Mouse (Mus musculus) right cerebral cortex, postnatal 14 days (tissue): Measurements from ENCODE around the gene Map1b.

Source experiments
- DNase-seq: peaks from one replicate; pipeline ENCODE4 v3.0.0; 2022

Gene Map1b

DNA sequence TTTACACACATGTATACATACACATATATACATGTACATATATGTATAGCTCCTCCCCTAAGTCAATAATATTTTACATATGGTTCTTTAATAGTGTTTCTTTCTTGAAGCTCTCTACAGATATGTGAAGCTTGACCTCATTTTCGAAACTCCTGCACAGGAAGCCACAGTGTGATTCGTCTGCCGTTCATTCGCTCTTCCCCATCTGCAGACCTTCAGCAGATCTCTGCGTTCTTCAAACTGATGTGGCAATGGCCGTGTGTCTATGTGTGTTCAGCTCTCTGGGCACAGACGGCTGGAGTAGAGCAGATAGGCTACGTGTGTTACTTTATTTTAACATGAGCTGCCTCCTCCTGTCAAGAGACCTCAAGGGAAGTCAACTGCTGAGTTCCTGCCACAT is 9.2 kb upstream of the Map1b start:
- DNase-seq: no peak

GRCm38 (mm10) chr13:99517836-99518235 is 1.5 kb upstream of the Map1b start:
- DNase-seq: no peak

- DNase-seq: peak; percentile 55
Measured at GRCm38 (mm10) chr13:99515736-99516447, 448 bp downstream of the Map1b start.

- DNase-seq: peak; percentile 70
Measured at GRCm38 (mm10) chr13:99514917-99515591, 1.3 kb downstream of the Map1b start.

- no peak for DNase-seq
Measured at GRCm38 (mm10) chr13:99513990-99514389, 2.4 kb downstream of the Map1b start.

GRCm38 (mm10) chr13:99513138-99513537 is 3.2 kb downstream of the Map1b start:
- DNase-seq: peak; percentile 54

DNA sequence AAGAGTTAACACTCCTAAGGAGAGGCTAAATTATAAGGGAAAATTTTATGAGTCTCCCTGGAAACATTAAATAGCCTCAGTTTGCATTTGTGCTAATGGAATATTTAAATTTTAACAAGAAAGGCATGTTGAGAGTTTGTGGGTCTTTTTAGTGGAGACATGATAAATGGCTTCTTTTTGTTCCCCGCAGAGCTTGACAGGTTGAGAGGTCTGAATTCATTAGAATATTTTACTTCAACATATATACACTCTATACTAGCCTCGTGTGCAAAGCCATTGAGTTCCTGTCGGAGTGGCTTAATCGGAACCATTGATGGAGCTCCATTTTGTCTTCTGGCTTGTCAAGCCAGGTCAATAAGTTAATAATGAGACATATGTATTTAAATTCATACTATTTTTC is 6.4 kb downstream of the Map1b start:
- no peak for DNase-seq

DNA sequence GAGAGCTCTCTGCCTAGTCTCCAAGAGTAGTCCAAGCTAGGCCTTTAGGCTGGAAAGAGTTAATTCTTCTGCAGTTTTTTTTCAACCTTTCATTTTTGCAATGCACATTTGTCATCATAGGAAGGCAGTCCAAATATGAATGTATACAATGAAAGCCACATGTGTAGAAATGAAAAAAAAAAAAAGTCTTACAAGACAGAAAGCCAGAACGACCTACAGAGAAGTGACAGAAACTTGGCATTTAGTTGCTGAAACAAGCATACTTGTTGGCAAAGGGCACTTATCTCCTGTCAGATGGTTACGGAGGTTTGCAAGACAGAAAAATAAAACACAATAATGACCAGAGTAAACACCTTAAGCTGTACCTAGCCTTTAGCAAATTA is 9.8 kb downstream of the Map1b start:
- DNase-seq: no peak

DNA sequence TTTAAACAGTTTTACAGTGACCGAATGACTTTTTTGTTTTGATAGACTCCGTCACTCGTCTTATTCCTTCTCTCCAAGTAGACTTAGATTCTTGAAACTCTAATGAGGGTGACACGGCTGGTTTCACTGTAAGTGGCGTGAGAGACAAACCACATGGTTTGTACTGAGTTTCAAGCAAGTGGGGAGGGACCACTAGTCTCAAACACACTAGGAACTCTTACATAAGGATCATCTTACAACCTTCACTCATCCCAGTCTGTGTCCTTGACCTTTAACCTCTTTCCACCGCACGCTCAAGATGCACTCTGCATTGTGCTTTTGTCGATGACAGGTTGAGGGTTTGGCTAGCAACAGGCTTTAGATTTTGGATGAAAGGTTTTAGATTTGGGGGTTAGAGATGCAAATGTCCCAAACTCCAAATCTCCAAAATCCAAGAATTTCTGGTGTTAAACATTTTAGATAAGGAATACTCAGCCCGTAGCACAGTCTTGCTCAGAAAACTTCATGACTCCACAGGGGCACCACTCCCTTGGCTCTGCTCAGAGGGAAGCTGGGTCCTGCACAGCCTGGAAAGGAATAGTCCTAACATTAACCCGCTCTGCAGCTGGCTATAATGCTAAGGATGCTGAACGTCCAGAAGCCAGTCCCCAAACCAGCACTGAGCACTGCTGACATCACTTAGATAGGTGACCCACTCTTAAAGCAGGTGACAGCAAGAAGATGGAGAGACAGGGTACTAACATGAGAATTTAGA is 10.3 kb downstream of the Map1b start:
- no peak for DNase-seq

DNA sequence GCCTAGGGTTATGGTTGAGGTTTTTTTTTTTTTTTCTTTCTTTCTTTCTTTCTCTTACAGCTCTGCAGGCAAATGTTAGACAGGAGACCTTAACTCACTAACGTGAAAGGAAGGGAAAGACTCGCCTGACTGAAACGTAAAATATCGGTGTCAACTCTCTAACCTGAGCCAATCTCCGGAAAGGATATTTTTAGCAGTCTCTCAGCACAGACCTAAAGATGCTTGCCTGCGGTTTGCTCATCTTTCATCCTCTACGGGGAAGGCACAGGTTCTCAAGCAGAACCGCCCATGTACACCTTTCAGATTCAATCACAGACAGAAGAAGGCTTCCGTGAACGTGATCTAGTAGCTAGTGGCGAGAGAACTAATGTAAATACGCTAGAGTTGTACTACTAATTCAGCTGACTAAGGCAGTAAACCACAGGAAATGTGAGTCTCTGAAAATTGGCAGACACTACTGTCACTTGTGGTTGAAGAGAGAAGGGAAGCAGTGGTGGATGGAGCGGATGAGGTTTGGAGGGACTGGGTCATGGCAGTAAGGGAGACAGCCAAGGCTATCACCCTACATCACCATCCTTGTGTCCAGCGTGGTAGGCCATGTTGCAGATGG is 12.9 kb downstream of the Map1b start:
- no peak for DNase-seq

DNA sequence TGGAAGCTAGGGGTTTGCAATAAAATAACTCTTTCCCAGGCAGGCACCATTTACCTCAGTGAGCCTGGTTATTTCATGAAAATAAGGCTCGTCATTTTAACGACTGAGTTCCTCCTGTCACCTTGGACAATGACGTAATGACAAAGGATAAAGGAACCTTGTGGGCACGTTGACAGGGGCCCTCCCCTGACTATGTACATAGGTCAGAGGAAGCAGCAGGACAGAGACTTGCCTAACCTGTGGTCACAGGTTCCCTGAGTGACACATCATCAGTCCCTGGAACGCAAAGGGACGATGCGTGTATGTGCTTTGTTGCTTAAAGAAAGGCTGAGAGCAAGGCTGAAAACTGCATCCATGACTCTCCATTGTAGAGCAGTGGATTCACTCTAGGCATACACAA is 13.4 kb downstream of the Map1b start:
- DNase-seq: no peak

DNA sequence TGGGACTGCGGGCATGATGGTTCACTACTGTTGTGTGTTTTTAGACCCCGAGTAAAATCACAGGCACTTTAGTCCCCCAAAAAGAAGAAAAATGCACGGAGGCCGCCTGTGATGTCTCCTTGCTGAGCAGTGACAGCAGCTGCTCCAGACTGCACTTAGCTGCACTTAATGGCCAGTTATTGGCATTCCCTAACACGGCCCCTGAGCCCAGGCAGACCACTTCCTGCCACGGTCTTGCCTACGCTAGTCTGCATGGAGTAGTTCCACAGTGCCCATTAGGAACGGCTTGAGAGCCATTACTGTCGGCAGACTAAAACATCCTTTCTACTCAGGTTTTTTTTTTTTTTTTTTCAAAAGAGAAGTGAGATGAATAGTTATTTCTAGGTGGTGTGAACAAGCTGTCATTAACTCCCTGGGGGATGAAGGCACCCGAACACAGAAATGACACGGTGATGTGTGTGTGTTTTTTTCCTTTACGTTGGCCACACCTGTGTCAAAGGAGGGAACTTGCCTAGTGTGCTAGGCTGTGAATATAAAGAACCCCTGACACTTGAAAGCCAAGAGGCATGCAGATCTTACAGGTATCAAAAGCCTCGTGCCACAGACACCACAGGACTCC is 14.1 kb downstream of the Map1b start:
- no peak for DNase-seq

GRCm38 (mm10) chr13:99501393-99501792 is 14.9 kb downstream of the Map1b start:
- DNase-seq: no peak

GRCm38 (mm10) chr13:99500609-99501008 is 15.7 kb downstream of the Map1b start:
- no peak for DNase-seq

GRCm38 (mm10) chr13:99499764-99500163 is 16.6 kb downstream of the Map1b start:
- no peak for DNase-seq

DNA sequence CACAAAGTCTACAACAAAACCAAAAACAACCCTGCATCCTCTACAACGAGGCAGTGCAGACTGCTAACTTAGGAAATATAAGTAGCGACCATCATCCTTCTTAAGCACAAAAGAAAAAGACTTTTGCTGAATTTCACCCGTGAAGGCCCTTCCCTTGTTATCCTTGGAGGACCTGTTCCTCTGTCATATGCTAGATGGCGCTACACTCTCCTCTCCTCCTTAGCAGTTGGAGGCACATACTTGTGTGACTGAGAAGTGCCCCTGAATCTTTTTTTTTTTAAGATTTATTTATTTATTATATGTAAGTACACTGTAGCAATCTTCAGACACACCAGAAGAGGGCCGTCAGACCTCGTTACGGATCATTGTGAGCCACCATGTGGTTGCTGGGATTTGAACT is 20.2 kb downstream of the Map1b start:
- DNase-seq: no peak

- DNase-seq: no peak
Measured at GRCm38 (mm10) chr13:99494416-99494815, 21.9 kb downstream of the Map1b start.

GRCm38 (mm10) chr13:99493304-99493904 is 22.9 kb downstream of the Map1b start:
- DNase-seq: no peak

- DNase-seq: no peak
Measured at GRCm38 (mm10) chr13:99492619-99493303, 23.6 kb downstream of the Map1b start.

DNA sequence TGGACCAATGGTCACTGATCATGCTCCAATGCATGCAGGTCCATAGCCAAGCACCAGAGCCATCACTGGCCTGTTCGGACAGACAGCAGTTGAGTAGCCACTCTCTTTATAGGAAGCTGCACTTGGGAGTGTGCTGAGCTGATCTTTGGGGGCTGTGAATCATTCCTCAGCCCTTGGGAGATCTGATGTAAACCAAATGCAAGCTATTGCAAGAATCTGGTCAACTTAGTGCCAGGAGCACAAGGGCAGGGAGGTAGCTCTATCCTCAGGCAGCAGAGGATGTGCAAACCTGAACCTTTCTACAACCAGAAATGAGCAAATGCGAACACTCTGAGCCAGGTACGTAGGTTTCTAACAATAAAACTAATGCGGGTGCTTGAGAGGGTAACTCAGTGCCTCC is 26.3 kb downstream of the Map1b start:
- no peak for DNase-seq

DNA sequence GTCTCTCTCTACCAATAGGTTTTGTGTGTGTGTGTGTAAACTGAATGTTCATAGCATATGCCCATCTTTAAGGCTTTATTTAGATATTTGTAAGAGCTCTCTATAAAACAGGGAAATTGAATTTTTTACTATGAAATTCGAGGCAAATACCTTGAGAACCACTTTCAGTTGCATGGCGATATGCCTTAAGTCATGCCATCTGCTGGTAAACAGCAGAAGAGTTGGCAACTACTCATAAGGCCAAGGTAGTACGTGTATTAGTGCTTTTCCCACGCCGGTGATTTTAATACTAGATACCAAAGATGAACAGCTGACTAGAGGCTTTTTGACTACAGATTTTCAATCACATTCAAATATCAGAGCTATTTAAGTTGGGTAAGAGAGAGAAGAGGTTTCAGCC is 27.2 kb downstream of the Map1b start:
- DNase-seq: no peak

DNA sequence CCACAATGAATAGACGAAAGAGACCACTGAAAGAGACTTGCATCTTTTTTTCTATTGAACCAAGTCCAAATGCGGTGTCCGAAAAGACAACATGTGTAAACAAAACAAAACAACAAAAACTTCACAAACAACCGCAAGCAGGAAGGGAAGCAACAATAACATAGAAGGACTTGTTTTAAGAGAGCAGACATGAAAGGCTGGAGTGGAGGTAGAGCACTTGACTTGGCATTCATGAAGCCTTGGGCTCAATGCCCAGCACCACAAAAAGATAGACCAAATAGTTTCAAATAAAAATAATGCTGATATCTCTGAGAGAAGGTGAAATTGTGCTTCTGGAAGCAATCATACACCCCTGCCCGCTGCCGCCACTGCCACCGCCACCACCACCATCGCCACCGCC is 30.5 kb downstream of the Map1b start:
- no peak for DNase-seq
